8 mouse cellular contexts compared by ENCODE assay signal in the genomic region with DNA sequence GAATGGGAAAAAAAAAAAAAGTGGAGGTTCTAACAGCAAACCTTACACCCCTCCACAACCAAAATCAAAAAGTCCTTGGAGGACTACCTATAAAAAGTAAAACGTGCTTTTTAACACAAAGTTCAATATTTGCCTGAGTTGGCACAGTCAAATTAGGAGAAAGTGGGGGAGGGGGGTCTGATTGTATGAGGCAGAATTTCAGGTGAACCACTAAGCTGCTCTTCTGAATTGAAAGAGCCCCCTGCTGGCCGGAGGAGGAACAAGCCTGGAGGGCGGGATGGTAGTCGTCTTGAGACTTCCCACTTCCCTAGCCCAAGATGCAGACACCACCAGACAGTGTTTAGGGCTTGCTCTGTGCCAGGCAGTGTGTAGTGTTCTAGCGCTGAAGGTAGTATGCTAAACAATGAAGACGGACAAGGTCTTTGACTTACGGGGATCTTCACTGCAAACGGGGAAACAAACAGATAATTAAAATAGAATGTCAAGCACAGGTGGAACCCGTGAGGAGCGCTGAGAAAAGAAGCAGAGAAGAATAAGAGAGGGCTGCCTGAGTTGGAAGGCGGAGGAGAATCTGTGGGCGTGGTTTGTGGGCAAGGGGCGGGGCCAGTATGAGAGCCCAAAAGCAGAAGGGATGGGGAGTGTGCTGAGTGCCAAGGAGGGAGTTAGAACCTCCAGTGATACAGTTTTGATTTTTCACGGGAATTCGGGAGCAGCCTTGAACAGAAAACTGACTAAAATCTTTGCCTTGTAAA.
DNase-seq lines count a peak whose midpoint lies in the region; ATAC-seq lines count a peak whose summit lies in the region.

No protein-coding gene starts in this region.

- peak overlapping the region; percentile 25 for H3K4me3 ChIP-seq in embryonic facial prominence, embryonic 15.5 days (replicated peaks)
- H3K4me3 ChIP-seq in heart, embryonic 11.5 days (ENCODE audit: low read depth, low read length), result peak overlapping the region; percentile 35
- H3K4me3 ChIP-seq in kidney, embryonic 15.5 days (replicated peaks), result peak overlapping the region; percentile 22; the same call in 1 of the 2 replicates

- peak overlapping the region; percentile 65 for H3K27ac ChIP-seq in embryonic facial prominence, embryonic 15.5 days (replicated peaks)
- no peak overlapping the region for H3K27ac ChIP-seq in heart, embryonic 11.5 days (ENCODE audit: low read depth, low read length)
- no peak overlapping the region for H3K27ac ChIP-seq in kidney, embryonic 15.5 days

- DNase-seq in 3T3-L1 (ENCODE audit: low read depth, low spot score) (peak; percentile 92), liver (peak; percentile 80)
- DNase-seq in adrenal gland, postnatal 36 days, result peak; percentile 87 to 89
- DNase-seq in spleen, postnatal 36 days (ENCODE audit: low spot score in 2 of 2), result peak; percentile 66 to 67

- H3K36me3 ChIP-seq in embryonic facial prominence, embryonic 15.5 days, result no peaks in the 10 kb centered on the region
- H3K36me3 ChIP-seq in heart, embryonic 11.5 days (ENCODE audit: control insufficient read depth, insufficient read depth, low read length), result no peaks in the 10 kb centered on the region
- no peaks in the 10 kb centered on the region for H3K36me3 ChIP-seq in kidney, embryonic 15.5 days

- H3K9ac ChIP-seq in embryonic facial prominence, embryonic 15.5 days, result no peak overlapping the region
- H3K9ac ChIP-seq in heart, embryonic 11.5 days (ENCODE audit: low read depth, low read length), result no peak overlapping the region
- H3K9ac ChIP-seq in kidney, embryonic 15.5 days, result no peak overlapping the region

- H3K27me3 ChIP-seq in embryonic facial prominence, embryonic 15.5 days, result no peaks in the 10 kb centered on the region
- H3K27me3 ChIP-seq in heart, embryonic 11.5 days (ENCODE audit: control insufficient read depth, insufficient read depth, low read length), result no peaks in the 10 kb centered on the region
- H3K27me3 ChIP-seq in kidney, embryonic 15.5 days, result 0 out of 2 replicates have a peak, but pooled peaks cover 3% of the 10 kb centered on the region

- no peaks in the 10 kb centered on the region for H3K9me3 ChIP-seq in embryonic facial prominence, embryonic 15.5 days (replicated peaks)
- H3K9me3 ChIP-seq in heart, embryonic 11.5 days (replicated peaks; ENCODE audit: control insufficient read depth, low read length), result no peaks in the 10 kb centered on the region
- H3K9me3 ChIP-seq in kidney, embryonic 15.5 days (replicated peaks), result no peaks in the 10 kb centered on the region

- peaks cover 10% of the 10 kb centered on the region for H3K4me1 ChIP-seq in embryonic facial prominence, embryonic 15.5 days
- H3K4me1 ChIP-seq in heart, embryonic 11.5 days (ENCODE audit: control insufficient read depth, insufficient read depth, low read length), result peaks cover 2% of the 10 kb centered on the region; the same call in 1 of the 2 replicates
- H3K4me1 ChIP-seq in kidney, embryonic 15.5 days, result peaks cover 6% of the 10 kb centered on the region; the same call in 1 of the 2 replicates

- H3K4me2 ChIP-seq in embryonic facial prominence, embryonic 15.5 days (replicated peaks), result peak overlapping the region; percentile 45
- peak overlapping the region; percentile 61 for H3K4me2 ChIP-seq in heart, embryonic 11.5 days
- peak overlapping the region; percentile 53 for H3K4me2 ChIP-seq in kidney, embryonic 15.5 days

- peak; percentile 78 for ATAC-seq in embryonic facial prominence, embryonic 15.5 days (ENCODE audit: insufficient number of reproducible peaks, low FRiP score, low TSS enrichment, low read depth)
- ATAC-seq in heart, embryonic 11.5 days (replicated peaks; ENCODE audit: insufficient number of reproducible peaks, low FRiP score, low TSS enrichment), result no peak
- peak; percentile 76 for ATAC-seq in kidney, embryonic 15.5 days (replicated peaks; ENCODE audit: low FRiP score)
- ATAC-seq in monocyte, adult 5-6 weeks (replicated peaks; ENCODE audit: insufficient number of reproducible peaks, low FRiP score, low TSS enrichment, poor library complexity, severe bottlenecking), result peak; percentile 85

- WGBS in embryonic facial prominence, embryonic 15.5 days, result 3% methylated on average over 15 of the region's 15 CpGs
- WGBS in heart, embryonic 11.5 days (ENCODE audit: insufficient replicate concordance), result 6% methylated on average over 15 of the region's 15 CpGs
- 5% methylated on average over 15 of the region's 15 CpGs for WGBS in kidney, embryonic 15.5 days
